Mouse (Mus musculus) hindbrain, postnatal 0 days (tissue): ENCODE data around the gene Rgn. TPM values are rescaled to one million over a fixed set of nuclear protein-coding genes. Genes with fewer than 3 reads are reported as not detected.

Source experiments
- ATAC-seq: fragments of 200-750 bp; cut with Nextera tagmentation; 2 replicates; pipeline ENCODE4 v1.8.0; 2017; ENCODE audit warnings: mild to moderate bottlenecking, moderate TSS enrichment, moderate library complexity
- DNase-seq: peaks from one replicate; pipeline ENCODE4 v3.0.0-alpha.2; 2015; ENCODE audit warnings: low spot score
- H3K27ac ChIP-seq: fragments of 300-500 bp; sonication (generic); 2 replicates; pipeline ENCODE4 v1.5.1; 2014; ENCODE audit warnings: mild to moderate bottlenecking
- H3K27me3 ChIP-seq: fragments of 300-500 bp; sonication (generic); 2 replicates; pipeline ENCODE4 v1.6.1; 2014; ENCODE audit warnings: low read length, mixed read lengths; ENCODE audit not compliant: insufficient read depth
- H3K36me3 ChIP-seq: fragments of 300-500 bp; sonication (generic); 2 replicates; pipeline ENCODE4 v1.6.1; 2014; ENCODE audit warnings: low read length, mixed read lengths; ENCODE audit not compliant: insufficient read depth
- H3K4me1 ChIP-seq: fragments of 300-500 bp; sonication (generic); 2 replicates; pipeline ENCODE4 v1.6.1; 2014; ENCODE audit warnings: antibody characterized with exemption, low read length, mixed read lengths; ENCODE audit not compliant: insufficient read depth
- H3K4me2 ChIP-seq: fragments of 300-500 bp; sonication (generic); 2 replicates; pipeline ENCODE4 v1.6.1; 2014; ENCODE audit warnings: low read depth, mild to moderate bottlenecking, low read length, moderate library complexity, mixed read lengths
- H3K4me3 ChIP-seq: fragments of 300-500 bp; sonication (generic); 2 replicates; pipeline ENCODE4 v1.5.1; 2014; ENCODE audit warnings: low read length
- H3K9ac ChIP-seq: fragments of 300-500 bp; sonication (generic); replicated peaks from 2 replicates; pipeline ENCODE4 v1.6.1; 2014; ENCODE audit warnings: mild to moderate bottlenecking, low read length, moderate library complexity, mixed read lengths
- H3K9me3 ChIP-seq: fragments of 300-500 bp; sonication (generic); 2 replicates; pipeline ENCODE4 v1.6.1; 2016; ENCODE audit warnings: low read length, mixed read lengths
- CTCF ChIP-seq: IDR thresholded peaks from 2 replicates; pipeline ENCODE4 v1.5.1; 2016; ENCODE audit warnings: antibody characterized with exemption, control low read depth, low read depth
- WGBS: fragments of 180-500 bp; shearing (Covaris S2); extraction: QIAGEN DNeasy Blood & Tissue Kit; methylation state at CpG from one replicate; pipeline ENCODE4 v1.1.7; 2014; 5-methylcytosine and 5-hydroxymethylcytosine counted together
- polyA plus RNA-seq: library from polyadenylated mRNA; unstranded; fragments of >200 nt; fragmentation: Nextera tagmentation; extraction: Ambion mirVana; gene quantifications from 2 replicates; pipeline ENCODE4 v1.2.1, GENCODE M21; 2015
- total RNA-seq: library from RNA; depleted of rRNA; stranded (reverse); fragments of >200 nt; gene quantifications from 2 replicates; pipeline ENCODE4 v1.2.3, GENCODE M21; 2014; rRNA removed

The Rgn gene
- total and polyA plus RNA-seq, 2 experiments from 2014 or later = 1.3 TPM; not detected in 1

- Histone ChIP-seq H3K4me2 (no peak overlapping the region), H3K27me3 (no peaks in the 10 kb centered on the region), H3K27ac (no peak overlapping the region), H3K4me3 (no peak overlapping the region), H3K36me3 (no peaks in the 10 kb centered on the region), H3K9ac (no peak overlapping the region), H3K4me1 (no peaks in the 10 kb centered on the region), H3K9me3 (no peaks in the 10 kb centered on the region)
- DNase-seq (peak; percentile 6), ATAC-seq (no peak; the same call in 1 of the 2 replicates)
- WGBS = 81% methylated on average over 9 of the region's 9 CpGs
- TF ChIP-seq CTCF = no peak
Observed at GRCm38 (mm10) chrX:20572683-20573082, 23.1 kb downstream of the Rgn start.

GRCm38 (mm10) chrX:20573927-20574326 is 24.3 kb downstream of the Rgn start:
- no peak for TF ChIP-seq CTCF
- Histone ChIP-seq H3K4me1 (no peaks in the 10 kb centered on the region), H3K9ac (no peak overlapping the region), H3K27me3 (no peaks in the 10 kb centered on the region), H3K9me3 (no peaks in the 10 kb centered on the region), H3K4me3 (no peak overlapping the region), H3K36me3 (no peaks in the 10 kb centered on the region), H3K4me2 (no peak overlapping the region), H3K27ac (no peak overlapping the region)
- no peak for ATAC-seq
- WGBS = 83% methylated on average over 4 of the region's 4 CpGs
- DNase-seq = no peak

DNA sequence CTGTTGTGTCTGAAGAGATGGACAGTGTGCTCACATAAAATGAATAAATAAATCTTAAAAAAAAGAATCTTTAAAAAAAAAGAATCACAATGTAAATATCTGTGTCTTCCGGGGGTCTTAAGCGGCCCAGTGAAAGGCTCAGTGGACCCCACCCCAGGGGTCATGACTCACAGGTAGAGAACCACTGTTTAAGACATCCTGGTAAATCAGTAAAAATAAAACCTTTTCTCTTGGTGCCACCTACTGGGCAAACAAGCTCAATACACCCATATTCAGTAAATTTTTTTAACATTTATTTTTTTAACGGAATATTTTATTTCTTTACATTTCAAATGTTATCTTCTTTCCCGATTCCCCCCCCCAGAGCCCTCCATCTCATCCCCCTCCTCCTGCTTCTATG is 38.4 kb downstream of the Rgn start:
- Histone ChIP-seq H3K27me3 (no peaks in the 10 kb centered on the region), H3K36me3 (no peaks in the 10 kb centered on the region), H3K4me2 (no peak overlapping the region), H3K9me3 (no peaks in the 10 kb centered on the region), H3K27ac (no peak overlapping the region), H3K9ac (no peak overlapping the region), H3K4me3 (no peak overlapping the region), H3K4me1 (no peaks in the 10 kb centered on the region)
- DNase-seq (peak; percentile 9), ATAC-seq (no peak)
- WGBS = 29% methylated on average over 4 of the region's 4 CpGs
- peak; percentile 48 for TF ChIP-seq CTCF

GRCm38 (mm10) chrX:20608500-20608899 is 58.9 kb downstream of the Rgn start:
- 82% methylated on average over 4 of the region's 4 CpGs for WGBS
- H3K9me3 ChIP-seq = no peaks in the 10 kb centered on the region
- H3K9ac ChIP-seq = no peak overlapping the region
- H3K36me3 ChIP-seq = no peaks in the 10 kb centered on the region
- H3K4me3 ChIP-seq = no peak overlapping the region
- H3K27me3 ChIP-seq = no peaks in the 10 kb centered on the region
- no peak for TF ChIP-seq CTCF
- no peak overlapping the region for H3K4me2 ChIP-seq
- no peak for ATAC-seq
- no peak for DNase-seq
- no peak overlapping the region for H3K27ac ChIP-seq
- H3K4me1 ChIP-seq = no peaks in the 10 kb centered on the region

Other genes starting within 250 kb of the Rgn start
- 12.5 and 12.8 TPM in 2 replicates for gene Rp2, start 185.3 kb upstream of the Rgn start, total RNA-seq
- gene Rp2, start 185.3 kb upstream of the Rgn start, polyA plus RNA-seq = 11.2 and 11.3 TPM in 2 replicates
- gene Jade3, start 124.1 kb upstream of the Rgn start, total RNA-seq = 4.9 and 5.9 TPM in 2 replicates
- 2.3 and 2.6 TPM in 2 replicates for gene Jade3, start 124.1 kb upstream of the Rgn start, polyA plus RNA-seq
- gene Rbm10, start 67.7 kb downstream of the Rgn start, total RNA-seq = 58.4 and 64.2 TPM in 2 replicates
- 28.9 and 29.5 TPM in 2 replicates for gene Rbm10, start 67.7 kb downstream of the Rgn start, polyA plus RNA-seq
- 94.3 and 150 TPM in 2 replicates for gene Ndufb11, start 67.8 kb downstream of the Rgn start, total RNA-seq
- 325 and 336 TPM in 2 replicates for gene Ndufb11, start 67.8 kb downstream of the Rgn start, polyA plus RNA-seq
- 594 and 667 TPM in 2 replicates for gene Uba1, start 108.5 kb downstream of the Rgn start, total RNA-seq
- 225 and 243 TPM in 2 replicates for gene Uba1, start 108.5 kb downstream of the Rgn start, polyA plus RNA-seq
- gene Cdk16, start 138.2 kb downstream of the Rgn start, total RNA-seq = 260 TPM in 2 replicates
- gene Cdk16, start 138.2 kb downstream of the Rgn start, polyA plus RNA-seq = 157 and 169 TPM in 2 replicates
- gene Usp11, start 154.1 kb downstream of the Rgn start, total RNA-seq = 99.0 and 109 TPM in 2 replicates
- 60.3 and 68.9 TPM in 2 replicates for gene Usp11, start 154.1 kb downstream of the Rgn start, polyA plus RNA-seq
- gene Araf, start 248.0 kb downstream of the Rgn start, total RNA-seq = 294 and 310 TPM in 2 replicates
- 381 and 392 TPM in 2 replicates for gene Araf, start 248.0 kb downstream of the Rgn start, polyA plus RNA-seq